Mouse (Mus musculus) brown adipose tissue, adult 24 weeks (tissue): ENCODE measurements around the gene Klf1. TPM values are rescaled to one million over a fixed set of nuclear protein-coding genes. Genes with fewer than 3 reads are reported as not detected.
"Not testable (repeated sequence)": the region's sequence is repeated elsewhere in the genome, so short reads cannot be mapped to it uniquely, and the experiment has no call there.

Experiments used
- H3K27ac ChIP-seq: fragments of 200-500 bp; replicated peaks from 2 replicates; pipeline ENCODE4 v1.5.1; 2012; ENCODE audit warnings: low read depth, mild to moderate bottlenecking, low read length
- H3K4me1 ChIP-seq: fragments of 200-500 bp; 2 replicates; pipeline ENCODE4 v1.6.1; 2012; ENCODE audit warnings: low read length, mixed read lengths; ENCODE audit not compliant: control insufficient read depth, insufficient read depth, insufficient read length
- H3K4me3 ChIP-seq: fragments of 200-500 bp; 2 replicates; pipeline ENCODE4 v1.5.1; 2012; ENCODE audit warnings: low read depth, mild to moderate bottlenecking, low read length, moderate library complexity; ENCODE audit not compliant: insufficient read depth
- polyA plus RNA-seq: library from polyadenylated mRNA; stranded (reverse); fragments of >200 nt; gene quantifications from 2 replicates; pipeline ENCODE4 v1.2.4, GENCODE M21; 2012; ENCODE audit not compliant: missing spikeins, insufficient read depth, insufficient read length

Gene Klf1
- polyA plus RNA-seq, 1 experiment, result not detected

DNA sequence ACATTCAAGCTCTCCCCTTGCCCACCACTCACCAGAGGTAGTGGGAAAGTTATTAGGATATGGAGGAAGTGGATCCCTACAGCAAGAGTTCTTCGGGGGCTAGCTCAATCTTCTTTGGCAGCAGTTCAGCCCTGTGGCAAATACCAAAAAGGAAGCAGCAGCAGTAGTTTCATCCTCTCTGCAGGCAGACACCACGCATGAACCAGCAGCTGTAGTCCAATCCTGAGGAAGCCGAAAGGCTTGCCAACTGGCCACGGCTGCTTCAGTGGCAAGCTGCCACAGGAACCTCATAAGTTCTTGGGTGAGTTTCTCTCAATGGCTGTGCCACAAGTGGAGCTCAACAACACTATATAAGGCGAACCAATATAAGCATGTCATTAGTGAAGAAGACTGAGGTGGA lies 5.8 kb upstream of the Klf1 start:
- peaks cover 3% of the 10 kb centered on the region; the same call in 1 of the 2 replicates for H3K4me1 ChIP-seq
- no peak overlapping the region for H3K27ac ChIP-seq
- H3K4me3 ChIP-seq, result no peak overlapping the region

DNA sequence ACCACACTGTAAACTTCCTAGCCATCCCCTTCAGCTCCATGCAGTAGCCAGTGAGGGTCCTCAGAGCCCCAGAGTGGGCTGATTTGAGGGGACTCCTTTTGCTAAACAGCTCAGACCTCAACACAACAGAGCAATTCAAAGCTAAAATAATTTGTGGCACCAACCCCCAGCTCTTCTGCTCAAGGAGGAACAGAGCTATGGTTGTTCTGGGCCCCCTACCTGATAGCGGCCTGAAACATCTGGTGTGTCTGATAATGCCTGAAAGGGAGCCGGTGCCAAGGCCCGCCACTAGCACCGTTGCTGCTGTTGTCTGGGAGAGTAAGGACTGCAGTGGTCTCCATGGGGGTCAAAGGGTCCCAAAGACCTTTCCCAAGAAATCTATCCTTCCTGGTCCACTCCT lies 657 bp upstream of the Klf1 start:
- no peaks in the 10 kb centered on the region for H3K4me1 ChIP-seq
- no peak overlapping the region for H3K4me3 ChIP-seq
- no peak overlapping the region for H3K27ac ChIP-seq

DNA sequence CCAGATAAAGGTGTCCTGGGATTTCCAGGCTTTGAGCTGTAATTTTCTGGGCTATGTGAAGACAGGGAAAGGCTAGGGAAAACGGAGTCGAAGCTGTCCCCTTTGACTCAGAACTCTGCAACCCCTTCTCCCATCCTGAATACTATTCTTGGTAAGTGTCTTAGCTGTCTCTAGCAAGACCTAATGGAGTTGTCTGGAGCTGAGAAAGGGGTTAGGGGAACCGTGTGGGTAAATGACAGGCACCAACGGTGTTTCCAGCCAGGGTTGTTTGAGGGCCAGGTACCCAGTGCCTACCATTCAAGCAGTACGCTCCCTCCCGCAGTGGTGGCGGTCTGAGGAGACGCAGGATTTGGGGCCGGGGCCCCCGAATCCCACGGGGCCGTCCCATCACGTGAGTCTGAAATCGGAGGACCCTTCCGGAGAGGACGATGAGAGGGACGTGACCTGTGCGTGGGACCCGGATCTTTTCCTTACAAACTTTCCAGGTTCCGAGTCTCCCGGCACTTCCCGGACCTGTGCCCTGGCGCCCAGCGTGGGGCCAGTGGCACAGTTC lies 715 bp downstream of the Klf1 start:
- H3K27ac ChIP-seq, result no peak overlapping the region
- no peaks in the 10 kb centered on the region for H3K4me1 ChIP-seq
- peak overlapping the region; percentile 63 for H3K4me3 ChIP-seq

DNA sequence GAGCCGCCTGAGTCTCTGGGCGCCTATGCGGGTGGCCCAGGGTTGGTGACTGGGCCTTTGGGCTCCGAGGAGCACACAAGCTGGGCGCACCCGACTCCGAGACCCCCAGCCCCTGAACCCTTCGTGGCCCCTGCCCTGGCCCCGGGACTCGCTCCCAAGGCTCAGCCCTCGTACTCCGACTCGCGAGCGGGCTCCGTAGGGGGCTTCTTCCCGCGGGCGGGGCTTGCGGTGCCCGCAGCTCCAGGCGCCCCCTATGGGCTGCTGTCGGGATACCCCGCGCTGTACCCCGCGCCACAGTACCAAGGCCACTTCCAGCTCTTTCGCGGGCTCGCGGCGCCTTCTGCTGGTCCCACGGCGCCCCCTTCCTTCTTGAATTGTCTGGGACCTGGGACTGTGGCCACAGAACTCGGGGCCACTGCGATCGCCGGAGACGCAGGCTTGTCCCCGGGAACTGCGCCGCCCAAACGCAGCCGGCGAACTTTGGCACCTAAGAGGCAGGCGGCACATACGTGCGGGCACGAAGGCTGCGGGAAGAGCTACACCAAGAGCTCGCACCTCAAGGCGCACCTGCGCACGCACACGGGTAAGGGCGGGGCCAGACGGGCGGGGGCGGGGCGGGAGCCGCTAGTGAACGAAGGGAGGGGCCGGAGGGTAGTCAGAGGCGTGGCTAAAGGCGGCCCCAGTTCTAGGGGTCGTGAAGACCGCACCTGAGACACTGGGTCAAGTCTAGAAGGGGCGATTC lies 1.4 kb downstream of the Klf1 start:
- peak overlapping the region; percentile 63 for H3K4me3 ChIP-seq
- H3K27ac ChIP-seq, result no peak overlapping the region
- no peaks in the 10 kb centered on the region for H3K4me1 ChIP-seq

DNA sequence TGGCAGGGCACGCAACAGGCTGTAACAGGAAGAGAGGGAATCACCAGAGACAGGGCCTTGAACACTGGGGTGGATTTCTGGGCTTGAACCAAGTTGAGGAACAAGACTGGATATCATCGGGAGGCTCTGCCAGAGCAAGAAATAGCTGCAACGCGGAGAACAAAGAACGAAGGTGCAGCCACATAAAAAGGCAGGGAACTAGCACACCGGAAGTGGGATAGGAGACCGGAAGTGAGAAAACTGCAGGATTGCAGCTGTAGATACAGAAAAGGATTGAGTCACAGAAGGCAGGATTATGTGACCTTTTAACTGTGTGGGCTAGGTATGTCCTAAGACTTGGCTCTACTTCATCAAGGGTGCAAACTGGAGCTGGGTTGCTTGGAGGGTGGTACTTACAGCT lies 2.6 kb downstream of the Klf1 start:
- peaks cover 4% of the 10 kb centered on the region for H3K4me1 ChIP-seq
- no peak overlapping the region for H3K27ac ChIP-seq
- no peak overlapping the region for H3K4me3 ChIP-seq

DNA sequence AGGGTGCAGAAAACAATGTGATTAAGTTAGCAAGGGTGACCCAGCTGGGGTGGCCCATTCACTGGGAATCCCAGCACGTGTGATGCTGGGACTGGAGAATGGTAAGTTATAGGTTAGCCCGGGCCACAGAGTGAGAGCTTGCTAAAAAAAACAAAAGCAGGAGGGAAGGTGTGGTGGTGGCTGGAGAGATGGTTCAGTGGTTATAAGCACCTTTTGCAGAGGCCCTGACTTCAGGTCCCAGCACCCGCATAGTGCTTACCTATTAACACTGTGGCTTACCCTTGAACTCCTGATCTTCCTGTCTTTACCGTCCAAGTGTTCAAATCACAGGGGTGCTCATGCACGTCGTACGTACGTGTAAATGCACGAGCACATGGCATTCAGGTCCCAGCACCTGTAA lies 5.3 kb downstream of the Klf1 start:
- H3K4me1 ChIP-seq, result peaks cover 5% of the 10 kb centered on the region
- no peak overlapping the region for H3K4me3 ChIP-seq
- no peak overlapping the region for H3K27ac ChIP-seq

DNA sequence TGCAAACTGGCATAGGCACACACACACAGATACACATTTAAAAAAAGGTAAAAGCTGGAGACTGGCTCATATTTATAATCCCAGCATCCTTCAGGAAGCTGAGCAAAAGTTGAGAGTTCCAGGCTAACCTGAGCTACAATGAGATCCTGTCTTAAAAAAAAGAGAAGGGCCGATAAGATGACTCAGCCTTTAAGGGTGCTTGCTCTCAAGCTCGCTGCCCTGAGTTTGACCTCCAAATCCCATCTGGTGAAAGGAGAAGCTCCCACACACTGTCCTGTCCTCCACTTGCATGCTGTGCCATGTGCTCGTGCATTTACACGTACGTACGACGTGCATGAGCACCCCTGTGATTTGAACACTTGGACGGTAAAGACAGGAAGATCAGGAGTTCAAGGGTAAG lies 5.8 kb downstream of the Klf1 start:
- Histone ChIP-seq H3K4me3 (no peak overlapping the region), H3K27ac (no peak overlapping the region), H3K4me1 (peaks cover 5% of the 10 kb centered on the region)

DNA sequence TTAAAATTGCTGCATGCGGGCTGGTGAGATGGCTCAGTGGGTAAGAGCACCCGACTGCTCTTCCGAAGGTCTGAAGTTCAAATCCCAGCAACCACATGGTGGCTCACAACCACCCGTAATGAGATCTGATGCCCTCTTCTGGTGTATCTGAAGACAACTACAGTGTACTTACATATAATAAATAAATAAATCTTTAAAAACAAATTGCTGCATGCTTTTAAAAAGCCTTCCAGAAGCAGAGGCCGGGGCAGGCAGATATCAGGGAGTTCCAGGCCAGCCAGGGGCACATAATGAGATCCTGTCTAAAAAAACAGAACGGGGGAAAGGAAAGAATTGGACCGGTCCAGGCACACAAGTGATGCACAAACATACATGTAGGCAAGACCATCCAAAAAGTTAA lies 6.3 kb downstream of the Klf1 start:
- H3K27ac ChIP-seq, H3K4me1 ChIP-seq: not testable (repeated sequence)

DNA sequence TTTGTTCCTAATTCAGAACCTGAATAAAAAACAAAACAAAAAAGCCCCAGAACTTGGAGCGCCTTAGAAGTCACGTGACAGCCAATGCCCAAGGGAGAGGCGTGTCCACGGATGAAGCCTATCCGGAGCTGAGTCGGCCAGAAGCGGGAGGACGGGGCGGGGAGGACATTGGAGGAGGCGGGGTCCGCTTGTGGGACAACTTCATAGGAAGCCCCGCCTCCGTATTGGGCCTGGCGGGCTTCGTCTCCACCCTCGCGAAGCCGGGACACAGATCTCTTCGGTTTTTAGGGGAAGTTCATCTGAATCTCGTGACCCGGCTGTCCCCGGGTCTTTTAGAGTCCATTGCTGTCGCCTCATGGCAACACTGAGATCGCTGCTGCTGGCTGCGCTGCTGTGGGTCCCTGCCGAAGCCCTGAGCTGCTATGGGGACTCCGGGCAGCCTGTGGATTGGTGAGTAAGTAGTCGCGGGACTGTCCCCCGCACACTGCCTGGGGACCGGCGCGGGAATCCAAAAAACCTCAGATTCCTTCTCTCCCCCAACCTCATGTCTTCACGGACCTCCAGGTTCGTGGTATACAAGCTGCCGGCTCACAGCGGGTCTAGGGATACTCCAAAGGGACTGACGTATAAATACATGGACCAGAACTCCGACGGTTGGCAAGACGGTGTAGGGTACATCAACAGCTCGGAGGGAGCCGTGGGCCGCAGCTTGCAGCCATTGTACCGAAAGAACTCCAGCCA lies 6.9 kb downstream of the Klf1 start, which contains the start of gene Dnase2a:
Gene Dnase2a, plus strand, starts transcription at position 140 of the 741 bp plus-strand sequence.
- peak within 1 kb of the TSS; percentile 85 for H3K4me3 ChIP-seq
- H3K27ac ChIP-seq, result peak within 1 kb of the TSS; percentile 61
- H3K4me1 ChIP-seq, result peaks cover 9% of the 10 kb centered on the region

More for the DNA sequence above, 6.3 kb downstream of the Klf1 start:
- H3K4me3 ChIP-seq, result peak overlapping the region; percentile 50

DNA sequence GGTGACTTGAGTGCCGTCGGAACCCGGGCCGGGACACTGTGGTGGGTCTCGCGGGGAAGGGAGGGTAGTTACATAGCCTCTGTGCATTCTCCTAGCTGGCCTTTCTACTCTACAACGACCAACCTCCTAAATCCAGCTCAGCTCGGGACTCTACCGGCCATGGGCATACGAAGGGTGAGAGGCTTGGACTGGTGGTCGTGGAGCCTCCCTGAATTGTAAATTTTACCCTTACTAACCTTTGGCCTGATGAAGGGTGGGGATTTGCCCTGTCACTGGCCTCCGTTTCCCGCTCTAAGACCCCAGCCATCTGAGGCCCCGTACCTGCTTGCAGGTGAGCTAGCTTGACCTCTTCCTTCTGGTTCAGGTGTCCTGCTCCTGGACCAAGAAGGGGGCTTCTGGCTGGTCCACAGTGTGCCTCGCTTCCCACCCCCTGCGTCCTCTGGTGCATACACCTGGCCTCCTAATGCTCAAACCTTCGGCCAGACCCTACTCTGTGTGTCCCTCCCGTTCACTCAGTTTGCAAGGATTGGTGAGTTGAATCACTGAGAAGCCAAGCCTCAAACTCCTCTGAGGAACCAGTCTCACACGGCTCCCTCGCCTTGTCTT lies 7.5 kb downstream of the Klf1 start:
- peak overlapping the region; percentile 85 for H3K4me3 ChIP-seq
- peaks cover 9% of the 10 kb centered on the region for H3K4me1 ChIP-seq
- no peak overlapping the region for H3K27ac ChIP-seq

DNA sequence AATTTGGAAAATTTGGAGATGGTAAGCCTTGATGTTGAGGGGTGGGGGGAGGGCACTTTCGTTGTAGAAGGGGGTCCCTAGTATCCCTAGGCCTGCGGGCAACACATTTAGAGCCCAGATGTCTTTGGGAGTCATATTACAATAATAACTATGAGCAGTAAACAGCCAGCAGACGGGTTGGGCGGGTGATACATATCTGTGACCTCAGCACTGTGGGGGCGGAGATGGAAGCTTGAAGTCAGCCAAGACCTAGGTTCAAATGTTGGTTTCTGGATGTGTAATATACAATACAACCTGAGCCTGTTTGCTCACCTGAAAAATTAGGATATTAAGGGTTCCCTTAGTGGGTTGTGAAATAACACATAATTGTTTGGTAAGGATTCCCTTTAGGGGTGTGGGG lies 8.2 kb downstream of the Klf1 start:
- Histone ChIP-seq H3K4me3 (peak overlapping the region; percentile 85), H3K27ac (no peak overlapping the region), H3K4me1 (peaks cover 9% of the 10 kb centered on the region)

DNA sequence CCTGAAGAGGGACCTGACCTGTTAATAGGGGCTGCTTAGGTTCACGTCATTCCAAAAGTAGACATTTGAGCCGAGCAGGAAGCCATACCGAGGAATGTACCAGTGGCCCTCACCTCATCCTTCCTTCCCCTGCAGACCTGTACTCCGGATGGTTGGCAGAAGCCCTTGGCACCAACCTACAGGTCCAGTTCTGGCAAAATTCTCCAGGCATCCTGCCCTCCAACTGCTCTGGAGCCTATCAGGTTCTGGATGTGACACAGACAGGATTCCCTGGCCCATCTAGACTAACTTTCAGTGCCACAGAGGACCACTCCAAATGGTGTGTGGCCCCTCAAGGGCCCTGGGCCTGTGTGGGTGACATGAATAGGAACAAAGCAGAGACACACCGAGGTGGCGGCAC lies 8.8 kb downstream of the Klf1 start:
- no peak overlapping the region for H3K4me3 ChIP-seq
- peaks cover 9% of the 10 kb centered on the region for H3K4me1 ChIP-seq
- H3K27ac ChIP-seq, result no peak overlapping the region

DNA sequence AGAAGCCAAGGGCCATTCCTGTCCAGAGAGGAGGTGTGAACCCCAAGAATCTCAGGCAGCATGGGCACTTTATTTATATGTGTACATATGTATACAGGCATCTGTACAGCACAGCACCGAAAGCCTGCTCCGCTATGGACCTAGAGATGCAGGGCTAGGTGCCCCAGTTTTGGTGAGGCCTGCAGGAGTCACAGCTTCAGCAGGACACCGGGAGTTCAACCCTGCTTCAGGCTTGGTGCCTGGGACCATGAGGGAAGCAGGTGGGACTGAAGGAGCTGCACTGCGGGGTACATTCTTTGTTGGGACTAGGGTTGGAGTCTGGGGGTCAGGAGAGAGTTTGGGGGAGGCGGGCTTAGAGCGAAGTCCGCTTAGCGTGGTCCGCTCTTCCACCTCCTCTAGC lies 10.1 kb downstream of the Klf1 start:
- H3K27ac ChIP-seq, result no peak overlapping the region
- peaks cover 9% of the 10 kb centered on the region for H3K4me1 ChIP-seq
- H3K4me3 ChIP-seq, result no peak overlapping the region

DNA sequence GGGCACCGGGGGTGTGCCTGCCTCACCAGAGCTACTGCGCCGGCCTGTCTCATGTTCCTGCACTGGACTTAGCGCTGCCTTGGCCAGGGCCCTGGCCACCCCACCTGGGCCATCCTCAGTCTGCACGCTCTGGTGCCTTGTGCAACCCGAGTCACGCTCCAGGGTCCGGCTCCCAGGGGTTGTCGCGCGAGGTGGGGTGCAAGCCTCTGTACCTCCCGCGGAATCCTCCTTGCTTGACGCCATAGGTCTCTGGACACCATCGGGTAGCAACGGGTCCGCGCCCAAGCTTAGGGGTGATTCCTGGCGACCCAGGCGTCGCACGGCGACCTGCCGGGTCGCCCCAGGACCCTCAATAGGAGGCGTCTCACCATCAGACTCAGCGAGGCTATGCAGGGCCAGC lies 10.7 kb downstream of the Klf1 start:
- H3K4me3 ChIP-seq, result peak overlapping the region; percentile 62
- peaks cover 9% of the 10 kb centered on the region for H3K4me1 ChIP-seq
- H3K27ac ChIP-seq, result no peak overlapping the region

DNA sequence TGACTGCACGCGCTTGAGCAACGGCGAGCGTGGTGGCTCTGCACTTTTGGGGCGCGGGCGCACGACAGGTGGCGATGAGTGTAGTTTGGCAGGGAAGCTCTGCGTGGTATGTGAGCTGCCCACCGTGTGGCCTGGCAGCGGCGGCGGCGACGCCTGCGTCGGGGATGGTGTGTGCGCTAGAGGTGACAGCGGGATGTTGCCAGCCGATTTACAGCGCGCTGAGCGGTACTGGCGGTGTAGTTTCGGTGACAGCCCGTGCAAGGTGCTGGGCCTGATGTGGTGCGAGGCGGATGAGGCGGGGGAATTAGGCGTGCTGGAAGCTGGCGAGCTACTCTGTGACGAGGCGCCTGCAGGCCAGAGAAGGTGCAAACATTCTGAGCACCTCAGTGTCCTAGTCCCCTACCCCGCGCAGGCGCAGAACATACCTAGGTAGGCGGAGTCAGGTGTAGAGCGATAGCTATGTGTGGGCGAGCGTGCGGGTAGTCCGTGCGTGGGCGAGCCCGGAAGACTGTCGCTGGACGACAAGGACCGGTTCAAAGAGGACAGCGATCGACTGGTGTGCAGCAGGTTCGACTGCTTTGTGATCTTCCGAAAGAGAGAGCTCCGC lies 11.3 kb downstream of the Klf1 start:
- H3K4me3 ChIP-seq, result peak overlapping the region; percentile 62
- no peak overlapping the region for H3K27ac ChIP-seq
- peaks cover 9% of the 10 kb centered on the region for H3K4me1 ChIP-seq
